Mouse (Mus musculus): ENCODE results near the gene Basp1.

The Basp1 gene

DNA sequence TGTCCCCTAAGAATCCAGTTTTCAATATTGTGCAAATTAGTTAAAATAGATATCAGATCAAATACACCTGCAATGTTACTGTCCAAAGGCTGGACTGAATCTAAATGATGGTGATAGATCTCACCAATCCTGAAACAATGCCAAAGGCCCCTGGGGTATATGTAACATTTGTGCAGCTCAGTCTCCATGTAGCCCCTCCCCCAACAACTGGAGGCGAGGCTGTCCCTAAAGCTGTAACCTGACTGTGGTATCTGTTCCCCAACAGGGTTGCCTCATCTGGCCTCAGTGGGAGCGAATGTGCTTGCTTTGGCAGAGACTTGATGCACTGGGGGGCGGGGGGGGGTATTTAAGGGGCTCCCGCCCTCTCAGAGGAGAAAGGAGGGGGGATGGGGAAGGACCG lies 52.7 kb downstream of the Basp1 start:
- no peak for DNase-seq

- no peak for DNase-seq
Measured at GRCm38 (mm10) chr15:25358680-25359097, 54.9 kb downstream of the Basp1 start.

- DNase-seq = no peak
Measured at GRCm38 (mm10) chr15:25355339-25355738, 58.2 kb downstream of the Basp1 start.

GRCm38 (mm10) chr15:25354738-25355137 lies 58.8 kb downstream of the Basp1 start:
- DNase-seq = no peak

DNA sequence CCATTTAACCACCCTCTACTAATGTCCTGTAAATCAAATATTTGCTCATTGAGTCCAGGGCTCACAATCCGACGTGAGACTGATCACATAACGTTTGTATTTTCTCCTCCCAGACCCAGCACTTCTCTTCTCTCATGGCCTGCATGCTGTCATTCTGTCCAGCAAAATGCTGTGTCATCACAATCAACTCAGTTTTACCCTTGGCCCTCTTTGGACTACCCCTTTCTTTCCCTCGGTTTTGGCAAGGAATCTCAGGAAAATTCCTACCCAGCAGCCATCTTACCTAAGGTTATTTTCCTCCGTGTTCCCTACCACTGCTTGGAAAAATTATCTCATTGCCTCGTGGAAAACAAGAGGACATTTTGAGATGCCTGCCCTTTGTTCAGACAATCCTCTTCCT lies 60.1 kb downstream of the Basp1 start:
- DNase-seq = no peak

DNA sequence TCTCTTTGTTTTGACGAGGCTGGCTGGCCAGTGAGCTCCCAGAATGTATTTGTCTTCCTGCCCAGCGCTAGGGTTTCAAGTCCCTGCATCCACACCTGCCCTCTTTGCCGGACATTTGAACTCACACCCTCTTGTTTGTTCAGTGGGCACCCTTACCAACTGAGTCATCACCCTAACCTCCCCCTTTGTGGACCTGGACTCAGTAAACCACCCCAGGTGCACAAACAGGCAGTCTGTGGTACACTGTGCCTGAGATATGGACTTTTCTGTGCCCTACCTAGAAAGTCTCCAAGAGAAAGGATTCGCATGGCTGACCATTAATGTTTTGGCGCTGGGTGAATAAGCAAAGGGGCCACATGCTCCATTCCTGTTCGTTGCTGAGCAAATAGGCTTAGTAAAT lies 70.3 kb downstream of the Basp1 start:
- DNase-seq = peak; percentile 8

GRCm38 (mm10) chr15:25335277-25335676 lies 78.3 kb downstream of the Basp1 start:
- no peak for DNase-seq

- no peak for DNase-seq
Measured at GRCm38 (mm10) chr15:25331877-25332445, 81.6 kb downstream of the Basp1 start.

- no peak for DNase-seq
Measured at GRCm38 (mm10) chr15:25330946-25331345, 82.6 kb downstream of the Basp1 start.

- DNase-seq = no peak
Measured at GRCm38 (mm10) chr15:25322601-25323000, 91.0 kb downstream of the Basp1 start.

DNA sequence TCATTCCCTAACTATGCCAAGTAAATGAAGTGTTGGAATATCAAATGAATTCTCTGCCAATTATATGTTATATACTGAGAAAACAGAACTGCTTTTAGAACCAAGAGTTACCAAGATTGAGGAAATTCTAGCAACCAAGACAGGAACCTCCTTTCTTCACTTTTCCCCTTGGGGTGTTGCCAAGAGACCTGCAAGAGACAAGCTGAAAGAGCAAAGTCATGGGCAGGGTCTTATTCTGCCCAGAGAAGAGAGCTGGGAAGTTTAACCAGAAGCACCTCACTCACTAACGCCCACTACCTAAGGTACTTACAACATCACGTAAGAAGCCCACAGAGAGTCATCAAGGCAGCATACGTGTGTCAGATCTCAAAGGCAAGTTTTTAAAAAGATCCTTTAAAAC lies 91.5 kb downstream of the Basp1 start:
- no peak for DNase-seq

DNA sequence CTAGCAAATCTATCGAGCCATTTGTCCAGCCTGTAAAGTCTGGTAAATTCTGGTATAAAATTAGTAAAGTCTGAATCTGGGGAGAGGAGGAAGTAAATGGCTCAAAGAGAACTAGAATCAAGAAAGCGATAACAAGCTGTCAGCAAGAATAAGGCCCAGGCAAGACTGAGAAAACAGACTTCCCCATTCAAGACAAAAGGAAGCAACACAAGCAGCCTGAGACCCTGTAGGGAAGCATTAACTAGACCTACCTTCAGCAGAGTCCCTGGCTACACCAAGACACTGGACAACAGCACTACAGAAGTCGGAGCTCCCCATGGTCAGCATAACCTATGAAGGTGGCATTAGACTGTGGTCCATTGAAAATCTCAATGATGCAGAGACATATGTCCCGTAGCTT lies 91.9 kb downstream of the Basp1 start:
- DNase-seq = peak; percentile 2

DNA sequence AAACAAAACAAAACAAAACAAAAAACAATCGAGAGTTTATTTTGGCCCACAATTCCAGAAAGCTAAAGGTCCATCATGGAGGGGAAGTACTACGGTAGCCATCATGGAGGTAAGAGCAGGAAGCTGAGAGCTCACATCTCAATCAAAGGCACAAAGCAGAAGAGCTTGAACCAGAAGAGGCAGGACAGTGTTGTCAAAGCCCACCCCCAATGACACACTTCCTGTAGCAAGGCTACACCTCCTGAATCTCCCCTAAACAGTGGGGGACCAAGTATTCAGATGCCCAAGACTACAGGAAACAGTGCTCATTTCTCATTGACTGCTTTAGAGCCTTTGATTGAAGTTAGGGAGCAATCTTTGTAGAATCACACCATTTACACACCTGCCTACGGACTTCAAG lies 99.1 kb downstream of the Basp1 start:
- no peak for DNase-seq
